Mouse (Mus musculus) c-Kit-negative CD71-positive TER-119-positive erythroid progenitor cells, embryonic 14.5 days (primary cell): ENCODE results near the gene Lsm11.

Source experiments
- DNase-seq: peaks from one replicate; pipeline ENCODE4 v3.0.0-alpha.2; 2013; ENCODE audit warnings: low read depth, low spot score

Lsm11 gene

GRCm38 (mm10) chr11:45927456-45927855, 17.3 kb downstream of the Lsm11 start:
- no peak for DNase-seq

- DNase-seq, result peak; percentile 63
Observed at GRCm38 (mm10) chr11:45926640-45927082, 18.1 kb downstream of the Lsm11 start.

- DNase-seq, result no peak
Observed at GRCm38 (mm10) chr11:45925436-45925835, 19.3 kb downstream of the Lsm11 start.

- no peak for DNase-seq
Observed at GRCm38 (mm10) chr11:45921480-45921898, 23.2 kb downstream of the Lsm11 start.

- DNase-seq, result no peak
Observed at GRCm38 (mm10) chr11:45921026-45921425, 23.7 kb downstream of the Lsm11 start.

- no peak for DNase-seq
Observed at GRCm38 (mm10) chr11:45918836-45919235, 25.9 kb downstream of the Lsm11 start.

- DNase-seq, result no peak
Observed at GRCm38 (mm10) chr11:45918018-45918417, 26.7 kb downstream of the Lsm11 start.

GRCm38 (mm10) chr11:45916196-45916595, 28.5 kb downstream of the Lsm11 start:
- DNase-seq, result no peak

- DNase-seq, result no peak
Observed at GRCm38 (mm10) chr11:45910701-45911100, 34.0 kb downstream of the Lsm11 start.

GRCm38 (mm10) chr11:45908894-45909293, 35.8 kb downstream of the Lsm11 start:
- DNase-seq, result no peak

GRCm38 (mm10) chr11:45908070-45908469, 36.7 kb downstream of the Lsm11 start:
- DNase-seq, result no peak

GRCm38 (mm10) chr11:45907301-45907700, 37.4 kb downstream of the Lsm11 start:
- DNase-seq, result no peak

- DNase-seq, result peak; percentile 15
Observed at GRCm38 (mm10) chr11:45906109-45906786, 38.5 kb downstream of the Lsm11 start.

- no peak for DNase-seq
Observed at GRCm38 (mm10) chr11:45900233-45901015, 44.3 kb downstream of the Lsm11 start.

- no peak for DNase-seq
Observed at GRCm38 (mm10) chr11:45897392-45897791, 47.3 kb downstream of the Lsm11 start.

- no peak for DNase-seq
Observed at GRCm38 (mm10) chr11:45892861-45893360, 51.8 kb downstream of the Lsm11 start.

GRCm38 (mm10) chr11:45890423-45890822, 54.3 kb downstream of the Lsm11 start:
- no peak for DNase-seq

- no peak for DNase-seq
Observed at GRCm38 (mm10) chr11:45889981-45890380, 54.8 kb downstream of the Lsm11 start.

- DNase-seq, result no peak
Observed at GRCm38 (mm10) chr11:45888471-45889030, 56.2 kb downstream of the Lsm11 start.

- no peak for DNase-seq
Observed at GRCm38 (mm10) chr11:45886596-45886995, 58.1 kb downstream of the Lsm11 start.

- no peak for DNase-seq
Observed at GRCm38 (mm10) chr11:45885606-45886230, 59.0 kb downstream of the Lsm11 start.

- peak; percentile 49 for DNase-seq
Observed at GRCm38 (mm10) chr11:45884029-45884428, 60.7 kb downstream of the Lsm11 start.
